Mouse (Mus musculus) large intestine, adult 2 months (tissue): Measurements from ENCODE around the gene Osbpl2. TPM values are rescaled to one million over a fixed set of nuclear protein-coding genes. Genes with fewer than 3 reads are reported as not detected.

Experiments used
- DNase-seq: peaks from one replicate; pipeline ENCODE4 v3.0.0-alpha.2; 2012; ENCODE audit warnings: low read depth, low spot score
- WGBS: fragments of 180-500 bp; shearing (Covaris S2); methylation state at CpG from one replicate; pipeline ENCODE4 v1.1.7; 2018; 5-methylcytosine and 5-hydroxymethylcytosine counted together
- polyA plus RNA-seq: library from polyadenylated mRNA; depleted of rRNA; stranded (reverse); fragments of >200 nt; gene quantifications from 2 replicates; pipeline ENCODE4 v1.2.3, GENCODE M21; 2012; rRNA removed

The Osbpl2 gene
- polyA plus RNA-seq, 1 experiment = 21.8 TPM

GRCm38 (mm10) chr2:180187362-180187761 lies 68.3 kb downstream of the Osbpl2 start:
- 90% methylated on average over 11 of the region's 11 CpGs for WGBS
- DNase-seq = no peak

GRCm38 (mm10) chr2:180196610-180197322 lies 77.7 kb downstream of the Osbpl2 start:
- DNase-seq = no peak
- 79% methylated on average over 12 of the region's 12 CpGs for WGBS

GRCm38 (mm10) chr2:180197323-180198037 lies 78.4 kb downstream of the Osbpl2 start:
- DNase-seq = no peak

GRCm38 (mm10) chr2:180198782-180199181 lies 79.7 kb downstream of the Osbpl2 start:
- WGBS = 91% methylated on average over 10 of the region's 10 CpGs
- no peak for DNase-seq

More at GRCm38 (mm10) chr2:180197323-180198037, 78.4 kb downstream of the Osbpl2 start:
- 90% methylated on average over 10 of the region's 10 CpGs for WGBS

DNA sequence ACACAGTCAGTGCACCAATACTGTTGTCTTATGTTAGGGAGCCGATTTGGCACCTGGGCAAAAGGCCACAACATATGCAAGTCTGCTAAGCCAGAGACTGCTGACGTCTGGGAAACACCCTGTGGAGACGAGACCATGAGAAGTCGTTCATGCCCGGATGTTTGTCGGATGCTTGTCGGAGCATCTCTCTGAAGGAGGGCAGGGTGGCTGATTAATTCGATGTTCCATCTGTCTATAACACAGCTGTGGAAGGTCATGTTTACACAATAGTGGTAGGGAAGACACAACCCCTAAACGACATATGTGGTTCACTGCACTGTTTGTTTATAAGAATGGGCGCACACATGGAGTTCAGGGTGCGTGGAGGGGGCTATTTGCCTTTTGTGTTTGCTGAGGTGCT lies 81.6 kb downstream of the Osbpl2 start:
- WGBS = 64% methylated on average over 11 of the region's 11 CpGs
- no peak for DNase-seq

DNA sequence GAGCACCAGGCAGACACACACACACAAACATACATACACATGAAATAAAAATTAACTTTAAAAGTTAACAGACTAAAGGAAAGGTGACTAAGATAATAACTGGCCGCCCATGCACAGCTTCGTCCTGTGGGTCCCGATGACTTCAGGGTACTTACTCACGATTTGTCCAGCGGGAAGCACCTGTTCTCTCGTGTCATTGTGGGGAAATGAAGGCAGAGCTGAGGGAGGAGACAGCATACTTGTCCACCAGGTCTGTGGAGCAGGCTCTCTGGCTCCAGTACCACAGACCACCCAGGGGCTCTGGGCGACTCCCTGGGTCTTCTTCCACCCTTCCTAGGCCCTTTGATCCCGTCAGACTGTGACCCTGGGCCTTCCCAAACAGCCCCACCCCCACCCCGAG lies 82.2 kb downstream of the Osbpl2 start:
- 74% methylated on average over 9 of the region's 9 CpGs for WGBS
- no peak for DNase-seq

- DNase-seq = no peak
- 92% methylated on average over 14 of the region's 14 CpGs for WGBS
Measured at GRCm38 (mm10) chr2:180202263-180202662, 83.2 kb downstream of the Osbpl2 start.

DNA sequence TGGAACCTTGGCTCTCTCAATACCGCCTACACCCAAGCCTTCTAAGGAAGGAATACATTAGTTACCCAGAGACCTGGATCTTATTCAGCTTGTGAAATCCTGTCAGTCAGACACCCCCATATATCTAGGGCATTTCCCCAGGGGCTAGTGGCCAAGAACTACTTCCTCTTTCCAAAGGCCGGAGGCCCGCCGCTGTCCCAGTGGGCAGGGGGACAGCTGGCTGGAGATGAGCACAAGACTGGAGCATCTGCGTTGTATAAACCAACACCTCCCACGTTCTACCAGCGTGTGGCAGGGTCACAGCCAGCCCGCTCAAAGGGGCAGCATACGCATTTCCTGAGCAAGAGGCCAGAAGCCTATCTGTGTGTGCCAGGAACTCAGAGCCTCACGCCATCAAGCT lies 83.7 kb downstream of the Osbpl2 start:
- 74% methylated on average over 10 of the region's 10 CpGs for WGBS
- DNase-seq = no peak

DNA sequence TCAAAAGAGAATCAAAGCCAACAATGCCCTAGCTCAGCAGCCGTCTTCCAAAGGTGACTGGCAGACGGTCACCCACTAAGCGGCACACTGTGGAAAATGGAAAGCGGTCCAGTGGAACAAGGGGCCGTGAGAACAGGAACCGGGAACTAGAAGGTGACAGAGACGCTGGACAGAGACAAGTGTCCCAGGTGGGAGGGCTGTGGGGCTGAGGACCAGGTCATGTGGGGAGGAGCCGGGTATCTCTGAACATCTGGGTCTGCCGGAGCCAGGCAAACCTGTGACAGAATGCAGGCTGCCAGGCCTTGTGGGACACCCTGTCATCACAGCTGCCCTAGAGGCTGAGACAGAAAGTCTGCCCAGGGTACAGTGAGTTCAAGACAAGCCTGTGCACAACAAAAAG lies 85.4 kb downstream of the Osbpl2 start:
- no peak for DNase-seq
- 89% methylated on average over 9 of the region's 9 CpGs for WGBS

GRCm38 (mm10) chr2:180205083-180205955 lies 86.2 kb downstream of the Osbpl2 start:
- no peak for DNase-seq
- 89% methylated on average over 12 of the region's 12 CpGs for WGBS

GRCm38 (mm10) chr2:180205956-180206280 lies 86.8 kb downstream of the Osbpl2 start:
- DNase-seq = no peak
- 88% methylated on average over 2 of the region's 2 CpGs for WGBS

GRCm38 (mm10) chr2:180207840-180208239 lies 88.7 kb downstream of the Osbpl2 start:
- WGBS = 40% methylated on average over 7 of the region's 7 CpGs
- no peak for DNase-seq

- 73% methylated on average over 1 of the region's 1 CpGs for WGBS
- DNase-seq = no peak
Measured at GRCm38 (mm10) chr2:180208976-180209375, 89.9 kb downstream of the Osbpl2 start.

DNA sequence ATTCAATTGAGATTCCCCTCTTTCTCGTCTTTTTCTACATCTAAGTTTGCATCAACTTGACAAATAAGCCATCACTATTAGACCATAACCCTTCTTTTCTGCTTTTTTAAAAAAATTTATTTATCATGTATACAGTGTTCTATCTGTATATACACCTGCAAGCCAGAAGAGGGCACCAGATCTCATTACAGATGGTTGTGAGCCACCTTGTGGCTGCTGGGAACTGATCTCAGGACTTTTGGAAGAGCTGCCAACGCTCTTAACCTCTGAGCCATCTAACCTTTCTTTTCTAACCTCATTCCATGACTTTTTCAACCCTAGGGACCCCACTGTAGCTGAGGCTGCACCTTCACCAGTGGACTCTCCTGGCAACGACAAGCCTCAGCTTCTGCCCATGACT lies 93.1 kb downstream of the Osbpl2 start:
- 94% methylated on average over 3 of the region's 3 CpGs for WGBS
- no peak for DNase-seq

Other genes starting within 250 kb of the Osbpl2 start
- 8.3 and 8.6 TPM in 2 replicates for gene Taf4, start 142.7 kb upstream of the Osbpl2 start, polyA plus RNA-seq
- gene Lsm14b, start 94.3 kb upstream of the Osbpl2 start, polyA plus RNA-seq = 15.4 and 15.8 TPM in 2 replicates
- gene Psma7, start 76.9 kb upstream of the Osbpl2 start, polyA plus RNA-seq = 184 and 209 TPM in 2 replicates
- gene Ss18l1, start 76.8 kb upstream of the Osbpl2 start, polyA plus RNA-seq = 2.8 and 4.8 TPM in 2 replicates
- gene Mtg2, start 48.7 kb upstream of the Osbpl2 start, polyA plus RNA-seq = 13.7 and 14.9 TPM in 2 replicates
- 0.10 TPM in 1 of 2 replicates, not detected in the other for gene Hrh3, start 14.8 kb upstream of the Osbpl2 start, polyA plus RNA-seq
- gene Adrm1, start 52.2 kb downstream of the Osbpl2 start, polyA plus RNA-seq = 86.1 and 91.2 TPM in 2 replicates
- 29.5 and 32.7 TPM in 2 replicates for gene Lama5, start 106.6 kb downstream of the Osbpl2 start, polyA plus RNA-seq
- 2,944 and 3,068 TPM in 2 replicates for gene Rps21, start 138.1 kb downstream of the Osbpl2 start, polyA plus RNA-seq
- 30.4 and 33.1 TPM in 2 replicates for gene Cables2, start 154.2 kb downstream of the Osbpl2 start, polyA plus RNA-seq
- gene Rbbp8nl, start 170.6 kb downstream of the Osbpl2 start, polyA plus RNA-seq = 1.5 TPM in 2 replicates
- gene Gata5, start 215.4 kb downstream of the Osbpl2 start, polyA plus RNA-seq = 47.8 and 62.6 TPM in 2 replicates